Mouse (Mus musculus) kidney, adult 2 months (tissue): ENCODE measurements at regions not wholly inside any gene's neighbourhood (a gene's known extent, or its start where the extent isn't known, plus 50 kb on each side); places are given as distances from the start of the nearest gene placed in this dataset.

Experiments used
- CTCF ChIP-seq: fragments of 200-500 bp; conservative IDR thresholded peaks from 2 replicates; pipeline ENCODE4 v1.5.1; 2011; ENCODE audit warnings: low read depth, mild to moderate bottlenecking, control low read depth, low read length, moderate library complexity, mixed read lengths; ENCODE audit not compliant: insufficient read depth, insufficient read length
- POLR2A ChIP-seq: fragments of 200-500 bp; IDR thresholded peaks from one replicate; pipeline ENCODE4 v1.6.1; 2011; ENCODE audit warnings: low read depth, low read length, control low read depth

DNA sequence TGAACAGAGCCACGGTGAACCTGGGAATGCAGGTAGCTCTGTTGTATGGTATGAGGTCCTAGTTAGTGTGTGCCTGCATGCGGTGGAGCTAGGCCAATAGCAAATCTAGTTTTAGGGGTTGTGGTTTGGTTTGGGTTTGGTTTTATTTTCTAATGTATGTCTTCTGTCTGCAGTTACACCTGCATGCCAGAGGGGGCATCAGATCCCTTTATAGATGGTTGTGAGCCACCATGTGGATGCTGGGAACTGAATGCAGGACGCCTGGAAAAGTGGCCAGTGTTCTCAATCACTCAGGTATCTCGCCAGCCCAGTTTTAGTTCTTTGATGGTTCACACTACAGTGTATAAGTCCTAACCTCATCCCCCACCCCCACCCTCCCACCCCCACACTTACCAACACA, 194.6 kb upstream of the Msx2 start:
- TF ChIP-seq CTCF (no peak), POLR2A (no peak)
